Mouse (Mus musculus) spleen, adult 18-20 months (tissue): ENCODE results near the gene Tnnt1.
"Not testable (repeated sequence)": the region's sequence is repeated elsewhere in the genome, so short reads cannot be mapped to it uniquely, and the experiment has no call there.

Experiments used
- DNase-seq, 2 experiments: peaks; one replicate each; pipeline ENCODE4 v3.0.0; 2022; ENCODE audit warnings: mixed read lengths in 2 of 2

Tnnt1 gene

GRCm38 (mm10) chr7:4516332-4517050 lies at the start of gene Tnnt1:
TSS of gene Tnnt1 (minus strand) at chr7:4516382.
- DNase-seq, result no peak

DNA sequence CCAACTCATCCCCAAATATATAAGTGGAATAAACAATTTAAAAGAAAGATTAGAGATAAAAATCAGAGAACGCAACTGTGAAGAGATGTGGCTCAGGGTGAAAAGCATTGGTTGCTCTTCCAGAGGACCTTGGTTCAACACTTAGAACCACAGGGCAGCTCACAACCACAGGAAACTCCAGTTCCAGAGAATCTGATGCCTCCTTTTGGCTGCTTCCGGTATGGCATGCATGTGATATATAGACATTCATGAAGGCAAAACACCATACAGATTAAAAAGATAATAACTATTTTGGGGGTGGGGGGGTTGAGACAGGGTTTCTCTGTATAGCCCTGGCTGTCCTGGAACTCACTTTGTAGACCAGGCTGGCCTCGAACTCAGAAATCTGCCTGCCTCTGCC lies 46.5 kb upstream of the Tnnt1 start:
- DNase-seq, result no peak

DNA sequence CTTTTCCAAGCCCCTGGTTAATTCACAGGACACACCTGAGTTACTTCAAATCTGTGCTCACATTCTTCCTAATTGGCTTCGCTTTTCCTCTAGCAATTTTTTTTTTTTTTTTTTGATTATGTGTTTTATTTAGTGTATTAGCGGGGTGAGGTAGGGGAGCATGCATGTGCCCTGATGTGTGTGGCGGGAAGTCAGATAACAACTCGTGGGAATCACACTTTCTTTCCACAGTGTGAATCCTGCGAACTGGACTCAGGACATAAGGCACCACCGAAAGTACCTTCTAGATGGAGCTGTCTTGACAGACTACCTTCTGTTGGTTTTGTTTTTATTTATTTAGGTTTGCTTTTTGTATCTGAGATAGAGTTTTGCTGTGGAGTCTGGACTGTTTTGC lies 41.0 kb upstream of the Tnnt1 start:
- DNase-seq, result no peak

GRCm38 (mm10) chr7:4556256-4557166 lies 40.3 kb upstream of the Tnnt1 start:
- peak; percentile 46 to 68 for DNase-seq

DNA sequence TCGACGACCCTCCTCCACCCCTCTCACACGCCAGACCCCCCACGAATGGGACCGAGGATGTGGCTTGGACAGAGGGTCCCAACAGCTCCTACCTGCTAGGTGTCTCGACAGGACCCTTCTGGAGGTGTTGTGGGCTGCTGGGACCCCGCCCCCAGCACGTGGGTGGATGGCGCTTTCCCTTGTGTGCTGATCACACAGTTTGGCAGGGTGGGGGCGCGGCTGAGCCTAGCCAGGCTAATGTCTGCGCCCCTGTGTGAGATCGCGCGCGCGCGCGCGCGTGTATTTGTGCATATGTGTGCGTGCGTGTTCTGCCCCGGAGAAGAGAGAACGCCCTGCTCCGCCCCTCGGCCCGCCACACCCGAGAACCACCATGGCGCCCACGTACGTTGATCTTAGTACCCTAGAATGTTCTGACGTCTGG lies 31.0 kb upstream of the Tnnt1 start, which contains the start of gene Syt5:
Syt5 (minus strand) TSS at position 321 of the 421 bp plus-strand sequence.
- no peak for DNase-seq

GRCm38 (mm10) chr7:4546591-4547131 lies 30.5 kb upstream of the Tnnt1 start:
- no peak for DNase-seq

DNA sequence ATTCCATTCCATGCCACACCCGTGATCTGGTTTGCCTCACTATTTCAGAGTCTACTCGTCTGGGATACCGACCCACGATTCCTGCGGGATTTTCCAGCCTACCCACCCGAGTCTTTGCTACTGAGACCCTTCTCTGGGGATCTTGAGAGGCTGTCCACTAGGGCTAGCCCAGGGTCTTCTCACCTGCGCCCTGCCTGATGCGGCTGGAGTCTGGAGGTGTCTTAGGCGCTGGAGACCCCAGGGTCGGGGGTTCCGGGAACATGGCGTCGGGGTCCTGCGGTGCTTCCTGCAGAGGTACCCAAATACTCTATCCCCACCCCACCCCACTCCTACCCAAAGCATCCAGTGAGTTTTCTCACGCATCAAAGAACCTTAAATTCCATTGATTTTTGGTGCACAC lies 29.9 kb upstream of the Tnnt1 start:
- no peak for DNase-seq

GRCm38 (mm10) chr7:4542013-4542412 lies 25.8 kb upstream of the Tnnt1 start:
- no peak for DNase-seq

DNA sequence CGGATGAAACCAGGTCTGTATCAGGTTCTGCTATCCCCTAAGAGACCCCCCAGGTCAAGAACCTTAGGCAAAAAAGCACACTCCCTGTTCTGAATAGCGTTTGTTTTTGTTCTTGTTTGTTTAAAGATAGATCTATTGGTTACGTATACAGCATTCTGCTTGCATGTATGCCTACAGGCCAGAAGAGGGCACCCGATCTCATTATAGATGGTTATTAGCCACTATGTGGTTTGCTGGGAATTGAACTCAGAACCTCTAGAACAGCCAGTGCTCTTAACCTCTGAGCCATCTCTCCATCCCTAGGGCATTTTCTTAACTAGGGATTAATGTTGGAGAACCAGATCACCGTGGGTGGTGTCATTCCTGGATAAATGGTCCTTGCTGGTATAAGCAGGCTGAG lies 25.2 kb upstream of the Tnnt1 start:
- DNase-seq, result no peak

- no peak for DNase-seq
Observed at GRCm38 (mm10) chr7:4539019-4539418, 22.8 kb upstream of the Tnnt1 start.

DNA sequence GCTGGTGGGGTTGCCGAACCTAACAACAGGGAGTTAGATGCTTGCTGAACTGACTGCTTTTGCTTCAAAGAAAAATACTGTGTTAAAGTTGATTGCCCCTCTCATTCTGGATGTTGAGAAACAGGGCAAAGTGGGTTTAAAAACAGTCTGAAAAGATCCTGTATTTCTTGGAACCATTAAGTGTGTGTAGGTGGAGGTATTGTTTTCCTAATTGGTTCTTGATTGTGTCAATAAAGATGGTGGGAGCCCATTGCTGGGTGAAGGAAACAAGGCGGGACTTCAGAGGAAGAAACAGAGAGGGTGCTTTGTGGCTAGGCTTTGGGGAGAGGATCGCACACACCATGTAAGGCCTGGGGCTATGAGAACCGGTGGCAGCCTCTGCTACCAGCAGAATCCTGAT lies 21.0 kb upstream of the Tnnt1 start:
- no peak for DNase-seq

DNA sequence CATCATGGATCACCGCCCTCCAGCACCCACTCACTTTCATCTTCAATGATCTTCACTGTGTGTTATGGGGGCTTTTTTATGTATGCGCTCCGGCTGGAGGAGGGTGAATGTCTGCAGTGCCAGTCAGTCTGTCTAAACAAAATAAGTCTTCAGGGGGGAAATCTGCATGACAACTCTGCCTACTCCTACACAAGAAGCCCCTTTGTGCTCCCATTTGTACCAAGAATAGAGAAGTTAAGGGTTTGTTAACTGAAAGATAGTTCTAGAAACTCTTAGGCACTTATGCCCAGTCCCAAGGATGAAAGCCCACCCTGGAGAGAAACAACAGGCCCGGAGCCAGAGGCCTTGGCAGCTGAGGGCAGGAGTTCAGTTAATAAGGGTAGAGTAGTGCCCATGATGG lies 20.2 kb upstream of the Tnnt1 start:
- no peak for DNase-seq

DNA sequence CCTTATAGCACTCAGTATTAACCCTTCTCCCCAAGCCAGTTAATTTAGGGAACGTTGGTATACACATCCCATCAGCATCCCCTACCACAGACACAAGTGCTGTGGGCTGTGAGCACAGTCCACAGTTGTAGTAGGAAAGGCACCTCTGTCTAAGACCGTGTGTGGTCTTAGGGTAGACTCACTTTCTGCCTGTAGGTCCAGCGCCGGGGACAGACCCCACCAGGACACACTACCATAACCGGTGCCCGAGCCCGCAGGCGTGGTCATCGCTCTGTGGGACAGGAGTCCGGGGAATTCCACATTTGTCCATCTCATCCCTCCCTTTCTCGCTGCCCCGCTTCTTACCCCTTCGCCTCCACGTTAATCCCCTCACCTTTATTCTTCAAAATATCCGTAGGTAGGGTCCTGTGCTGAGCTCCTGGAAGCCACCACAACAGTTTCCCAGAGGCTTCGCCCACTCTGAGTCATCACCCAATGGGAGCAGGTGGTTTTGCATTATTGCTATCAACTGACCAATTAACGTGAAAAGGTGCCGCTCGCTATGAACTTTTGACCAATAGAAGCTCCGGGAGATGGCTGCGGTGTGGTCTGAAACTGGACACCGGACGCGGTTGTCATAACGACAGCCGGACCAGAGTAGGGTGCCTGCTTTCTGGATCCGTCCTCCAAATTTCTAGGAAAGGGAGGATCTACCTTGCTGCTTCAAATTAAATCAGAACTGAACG lies 16.0 kb upstream of the Tnnt1 start, which contains the start of gene Dnaaf3:
Dnaaf3 (minus strand) TSS at position 449 of the 725 bp plus-strand sequence.
- no peak for DNase-seq

DNA sequence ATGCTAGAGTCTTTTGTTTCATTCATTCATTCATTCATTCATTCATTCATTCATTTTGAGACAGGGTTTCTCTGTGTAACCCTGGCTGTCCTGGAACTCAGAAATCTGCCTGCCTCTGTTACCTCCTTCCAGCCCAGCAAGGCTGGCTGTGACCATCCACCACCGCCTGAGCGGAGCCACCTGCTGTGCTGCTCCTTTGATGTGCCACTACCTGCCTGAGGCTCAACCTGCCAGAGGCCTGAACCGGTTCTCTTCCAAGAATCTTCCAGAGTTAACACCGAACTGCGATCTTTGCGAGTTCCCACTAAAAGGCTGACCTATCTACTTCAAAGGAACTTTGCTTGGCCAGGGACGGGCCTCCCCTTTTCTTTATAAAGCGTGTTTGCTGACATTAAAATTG lies 14.0 kb upstream of the Tnnt1 start:
- DNase-seq, result not testable (repeated sequence)

GRCm38 (mm10) chr7:4527302-4527689 lies 11.1 kb upstream of the Tnnt1 start:
- DNase-seq, result no peak

- DNase-seq, result peak; percentile 51 to 64
Observed at GRCm38 (mm10) chr7:4526341-4527301, 10.4 kb upstream of the Tnnt1 start.

DNA sequence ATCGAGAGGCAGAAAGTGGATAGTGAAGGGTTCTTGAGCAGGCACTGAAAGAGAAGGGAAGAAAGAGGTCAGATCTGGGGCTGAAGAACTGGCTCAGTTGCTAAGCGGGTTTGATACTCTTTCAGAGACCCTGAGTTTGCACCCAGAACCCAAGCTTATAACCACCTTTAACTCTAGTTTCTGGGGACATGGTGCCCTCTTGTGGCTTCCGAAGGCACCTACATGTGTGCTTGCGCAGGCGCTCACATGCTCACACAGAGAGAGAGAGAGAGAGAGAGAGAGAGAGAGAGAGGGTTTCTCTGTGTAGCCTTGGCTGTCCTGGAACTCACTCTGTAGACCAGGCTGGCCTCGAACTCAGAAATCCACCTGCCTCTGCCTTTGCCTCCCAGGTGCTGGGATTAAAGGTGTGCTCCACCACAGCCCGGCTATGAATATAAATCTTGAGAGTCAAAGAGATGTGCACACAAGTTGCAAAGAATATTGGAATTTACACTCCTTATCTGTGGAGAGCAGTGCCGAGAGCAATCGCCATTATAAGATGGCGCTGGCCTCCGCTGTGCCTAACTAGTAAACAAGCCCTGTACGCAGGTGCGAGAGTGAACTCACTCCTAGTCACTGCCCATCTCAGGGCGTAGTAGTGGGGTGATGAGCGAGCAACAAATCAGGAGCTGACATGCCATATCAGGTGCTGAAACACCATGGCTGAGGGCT lies 8.2 kb upstream of the Tnnt1 start, which contains the start of gene Tnni3:
Tnni3 (minus strand) TSS at position 18 of the 711 bp plus-strand sequence.
- DNase-seq, result peak in 1 of 2 experiments; percentile 39

- no peak for DNase-seq
Observed at GRCm38 (mm10) chr7:4523205-4524130, 7.3 kb upstream of the Tnnt1 start.

- DNase-seq, result no peak
Observed at GRCm38 (mm10) chr7:4522292-4522691, 6.1 kb upstream of the Tnnt1 start.
